Mouse (Mus musculus) olfactory bulb, adult 2 months (tissue): Measurements from ENCODE around the gene Vegfd.

ENCODE experiments used
- CTCF ChIP-seq: fragments of 200-500 bp; IDR thresholded peaks from 2 replicates; pipeline ENCODE4 v1.5.1; 2012; ENCODE audit warnings: low read depth, mild to moderate bottlenecking, low read length, moderate library complexity; ENCODE audit not compliant: insufficient read depth
- POLR2A ChIP-seq: fragments of 200-500 bp; IDR thresholded peaks from 2 replicates; pipeline ENCODE4 v1.6.1; 2012; ENCODE audit warnings: mild to moderate bottlenecking, low read depth, low read length, moderate library complexity; ENCODE audit not compliant: insufficient read depth

- TF ChIP-seq POLR2A (no peak), CTCF (no peak)
These were observed 20.9 kb downstream of the Vegfd start for GRCm38 (mm10) chrX:164394091-164394490.
